Mouse (Mus musculus): ENCODE data around the gene Sparcl1. TPM values are rescaled to one million over a fixed set of nuclear protein-coding genes. Genes with fewer than 3 reads are reported as not detected.

Gene Sparcl1
- polyA plus RNA-seq, 2 experiments: 63.9 to 68.4 TPM

DNA sequence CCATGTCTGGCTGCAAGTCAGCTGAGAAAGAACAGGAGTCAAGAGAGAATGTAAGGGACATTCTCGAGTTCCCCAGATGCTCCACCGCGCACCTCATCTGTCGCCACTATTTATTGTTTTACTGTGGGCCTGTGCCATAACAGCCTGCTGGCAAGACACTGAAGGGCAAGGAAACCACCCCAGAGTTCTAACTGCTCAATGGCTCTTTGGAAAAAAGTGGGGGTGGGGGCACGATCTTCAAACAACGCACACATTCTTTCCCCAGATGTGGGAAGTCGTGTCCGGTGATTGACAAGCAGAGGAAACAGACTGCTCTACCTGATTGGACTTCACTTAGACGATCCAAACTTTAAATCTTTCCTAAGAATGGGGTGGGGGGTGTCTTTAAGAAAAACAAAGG is 1.5 kb downstream of the Sparcl1 start:
- peaks cover 62% of the 10 kb centered on the region for H3K4me1 ChIP-seq (ENCODE audit: control insufficient read depth, insufficient read depth, low read length)
- H3K4me3 ChIP-seq (replicated peaks; ENCODE audit: low read length): peak overlapping the region; percentile 15; the same call in 1 of the 2 replicates
- peak overlapping the region; percentile 52; the same call in 1 of the 2 replicates for H3K27ac ChIP-seq (replicated peaks; ENCODE audit: low read depth, low read length)
- H3K36me3 ChIP-seq (ENCODE audit: control insufficient read depth, insufficient read depth, low read length): no peaks in the 10 kb centered on the region
- no peaks in the 10 kb centered on the region for H3K9me3 ChIP-seq (ENCODE audit: control insufficient read depth, low read length)
- no peak for TF ChIP-seq POLR2A (IDR thresholded peaks at IDR 0.05; ENCODE audit: borderline replicate concordance, extremely low read depth, insufficient read depth, insufficient read length)
- no peaks in the 10 kb centered on the region for H3K27me3 ChIP-seq (ENCODE audit: control insufficient read depth, insufficient read depth, low read length)
- no peak overlapping the region for H3K9ac ChIP-seq (ENCODE audit: low read depth, low read length, severe bottlenecking)
- H3K4me2 ChIP-seq (replicated peaks; ENCODE audit: low read depth, low read length, severe bottlenecking): peak overlapping the region; percentile 34
- no peak for ATAC-seq (ENCODE audit: low FRiP score, low read depth)
- 4% methylated on average over 9 of the region's 9 CpGs for WGBS
- DNase-seq (ENCODE audit: low spot score): peak; percentile 43

DNA sequence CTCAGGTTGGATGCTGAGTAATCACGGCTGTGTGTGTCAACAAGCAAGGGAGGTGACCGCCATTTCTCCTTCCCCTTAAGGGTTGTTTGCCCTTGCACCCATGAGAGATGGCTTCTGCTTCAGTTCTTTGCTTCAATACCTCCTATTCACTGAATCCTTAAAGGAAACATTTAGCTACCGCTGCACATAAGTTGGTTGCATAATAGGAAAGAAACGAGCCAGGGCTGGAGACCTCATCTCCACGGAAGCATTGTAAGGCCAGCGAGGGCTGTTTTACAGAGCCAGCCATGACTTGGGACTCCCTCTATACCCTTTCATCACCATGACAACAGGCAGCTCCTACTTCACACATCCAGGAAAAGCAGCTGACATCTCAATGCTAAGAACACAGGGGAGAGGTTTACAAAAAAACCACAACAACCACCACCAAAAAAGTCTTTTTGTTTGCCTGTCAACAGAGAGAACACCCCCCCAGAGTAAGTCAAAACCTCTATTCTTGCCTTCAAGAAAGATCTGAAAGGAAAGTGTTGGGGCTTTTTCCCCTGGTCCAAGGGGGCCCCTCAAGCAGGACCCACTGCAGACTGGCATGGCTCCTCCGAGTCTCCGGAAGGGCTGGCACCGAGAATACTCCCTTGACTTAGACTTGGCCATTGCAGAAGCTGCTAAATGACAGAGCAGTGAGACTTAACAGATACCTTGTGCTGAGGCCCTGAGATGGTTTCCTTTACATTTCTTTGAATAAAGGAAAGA is 3.2 kb downstream of the Sparcl1 start:
- no peak overlapping the region for H3K4me2 ChIP-seq (replicated peaks; ENCODE audit: low read depth, low read length, severe bottlenecking)
- no peaks in the 10 kb centered on the region for H3K27me3 ChIP-seq (ENCODE audit: control insufficient read depth, insufficient read depth, low read length)
- H3K4me3 ChIP-seq (replicated peaks; ENCODE audit: low read length): no peak overlapping the region
- no peaks in the 10 kb centered on the region for H3K36me3 ChIP-seq (ENCODE audit: control insufficient read depth, insufficient read depth, low read length)
- H3K9me3 ChIP-seq (ENCODE audit: control insufficient read depth, low read length): no peaks in the 10 kb centered on the region
- no peak for ATAC-seq (ENCODE audit: low FRiP score, low read depth)
- no peak overlapping the region for H3K9ac ChIP-seq (ENCODE audit: low read depth, low read length, severe bottlenecking)
- TF ChIP-seq POLR2A (IDR thresholded peaks at IDR 0.05; ENCODE audit: borderline replicate concordance, extremely low read depth, insufficient read depth, insufficient read length): no peak
- peaks cover 62% of the 10 kb centered on the region for H3K4me1 ChIP-seq (ENCODE audit: control insufficient read depth, insufficient read depth, low read length)
- DNase-seq (ENCODE audit: low spot score): no peak
- 49% methylated on average over 9 of the region's 9 CpGs for WGBS
- H3K27ac ChIP-seq (replicated peaks; ENCODE audit: low read depth, low read length): no peak overlapping the region

DNA sequence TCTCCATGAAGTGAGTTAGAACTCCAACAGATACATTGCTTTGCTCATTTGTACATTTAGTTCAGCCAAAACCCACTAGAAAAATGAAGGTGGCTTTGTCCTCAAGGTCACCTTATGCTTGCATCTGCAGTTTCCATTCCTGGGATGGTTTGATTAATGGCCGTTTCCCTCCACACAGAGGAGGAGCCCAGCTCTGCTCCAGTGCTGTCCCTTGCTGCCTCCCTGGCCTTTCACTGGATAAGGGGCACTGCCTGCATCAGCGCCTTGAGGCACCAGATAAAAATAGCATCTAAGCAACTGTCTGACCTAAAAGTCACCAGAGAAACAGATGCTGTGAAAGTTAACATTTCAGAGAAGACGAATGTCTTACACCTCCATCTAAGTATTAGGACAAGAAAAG is 4.0 kb downstream of the Sparcl1 start:
- WGBS: 46% methylated on average over 3 of the region's 3 CpGs
- TF ChIP-seq POLR2A (IDR thresholded peaks at IDR 0.05; ENCODE audit: borderline replicate concordance, extremely low read depth, insufficient read depth, insufficient read length): no peak
- DNase-seq (ENCODE audit: low spot score): no peak
- Histone ChIP-seq H3K27me3 (ENCODE audit: control insufficient read depth, insufficient read depth, low read length) (no peaks in the 10 kb centered on the region), H3K9ac (ENCODE audit: low read depth, low read length, severe bottlenecking) (no peak overlapping the region), H3K36me3 (ENCODE audit: control insufficient read depth, insufficient read depth, low read length) (no peaks in the 10 kb centered on the region), H3K4me1 (ENCODE audit: control insufficient read depth, insufficient read depth, low read length) (peaks cover 62% of the 10 kb centered on the region), H3K4me3 (replicated peaks; ENCODE audit: low read length) (no peak overlapping the region), H3K4me2 (replicated peaks; ENCODE audit: low read depth, low read length, severe bottlenecking) (peak overlapping the region; percentile 36; the same call in 1 of the 2 replicates), H3K27ac (replicated peaks; ENCODE audit: low read depth, low read length) (no peak overlapping the region), H3K9me3 (ENCODE audit: control insufficient read depth, low read length) (no peaks in the 10 kb centered on the region)
- ATAC-seq (ENCODE audit: low FRiP score, low read depth): no peak

DNA sequence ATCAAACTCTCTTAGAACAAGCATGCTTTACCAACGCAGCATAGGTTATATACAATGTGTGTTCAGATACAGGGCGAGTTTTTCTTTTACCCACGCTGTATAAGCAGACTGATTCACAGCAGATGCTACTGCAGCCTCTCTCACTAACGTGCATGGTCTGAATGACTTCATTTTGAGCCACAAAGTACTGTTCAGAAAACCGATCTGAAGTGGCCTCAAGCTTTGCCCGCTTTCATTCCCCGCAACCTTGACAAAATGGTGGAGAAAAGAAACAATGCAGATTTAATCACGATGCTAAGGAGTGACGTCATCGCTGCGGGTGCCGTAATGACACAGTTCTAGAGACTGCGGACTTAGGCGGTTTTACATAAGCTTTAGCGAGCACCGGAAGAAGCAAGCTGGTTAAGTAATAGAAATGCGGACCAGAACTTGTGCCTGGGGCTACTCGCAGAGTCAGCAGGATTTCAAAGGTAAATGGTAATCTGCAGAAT is 4.6 kb downstream of the Sparcl1 start:
- peak overlapping the region; percentile 36 for H3K4me2 ChIP-seq (replicated peaks; ENCODE audit: low read depth, low read length, severe bottlenecking)
- ATAC-seq (ENCODE audit: low FRiP score, low read depth) (peak; percentile 34; the same call in 1 of the 2 replicates), DNase-seq (ENCODE audit: low spot score) (peak; percentile 61)
- peak overlapping the region; percentile 43; the same call in 1 of the 2 replicates for H3K27ac ChIP-seq (replicated peaks; ENCODE audit: low read depth, low read length)
- H3K9ac ChIP-seq (ENCODE audit: low read depth, low read length, severe bottlenecking): 0 out of 2 replicates have a peak overlapping the region, but pooled peaks have one; percentile 3
- no peak for TF ChIP-seq POLR2A (IDR thresholded peaks at IDR 0.05; ENCODE audit: borderline replicate concordance, extremely low read depth, insufficient read depth, insufficient read length)
- H3K36me3 ChIP-seq (ENCODE audit: control insufficient read depth, insufficient read depth, low read length): no peaks in the 10 kb centered on the region
- WGBS: 13% methylated on average over 18 of the region's 18 CpGs
- H3K4me3 ChIP-seq (replicated peaks; ENCODE audit: low read length): peak overlapping the region; percentile 19
- no peaks in the 10 kb centered on the region for H3K9me3 ChIP-seq (ENCODE audit: control insufficient read depth, low read length)
- H3K4me1 ChIP-seq (ENCODE audit: control insufficient read depth, insufficient read depth, low read length): peaks cover 59% of the 10 kb centered on the region
- no peaks in the 10 kb centered on the region for H3K27me3 ChIP-seq (ENCODE audit: control insufficient read depth, insufficient read depth, low read length)

DNA sequence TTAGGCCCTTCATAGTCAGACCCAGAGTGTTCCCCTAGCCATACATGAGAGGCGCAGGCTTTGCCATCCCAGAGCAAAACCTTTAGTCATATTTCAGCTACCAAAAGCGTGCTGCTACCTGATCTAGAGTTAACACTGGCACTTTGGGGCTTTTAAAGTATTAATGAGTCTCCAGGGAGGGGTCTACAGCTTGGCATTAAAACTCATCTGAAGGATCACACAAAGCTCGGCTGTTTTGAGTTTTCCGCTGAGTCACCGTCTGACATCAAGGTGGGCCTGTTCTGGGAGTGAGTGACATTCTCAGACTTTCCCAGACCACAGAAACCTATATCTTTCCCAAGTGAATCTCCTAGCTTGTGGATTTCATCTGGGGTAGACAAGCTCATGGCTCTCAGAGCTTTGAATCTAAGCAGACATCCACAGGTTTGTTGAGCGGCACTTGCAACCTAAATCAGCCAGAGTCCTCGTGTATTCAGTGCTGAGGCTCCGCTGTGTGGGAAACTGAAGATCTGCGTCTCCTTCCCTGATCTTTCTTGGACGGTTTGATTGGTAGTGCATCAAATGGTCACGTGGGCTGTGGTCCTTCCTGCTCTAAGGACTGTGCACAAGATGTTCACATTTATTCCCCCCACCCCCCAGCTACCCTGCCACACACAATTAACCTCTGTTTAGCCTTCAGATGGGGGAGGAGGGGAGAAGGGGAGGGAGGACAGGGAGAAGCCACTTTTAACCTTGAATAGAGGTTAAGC is 5.2 kb downstream of the Sparcl1 start:
- Histone ChIP-seq H3K4me3 (replicated peaks; ENCODE audit: low read length) (peak overlapping the region; percentile 19), H3K4me2 (replicated peaks; ENCODE audit: low read depth, low read length, severe bottlenecking) (peak overlapping the region; percentile 36), H3K27ac (replicated peaks; ENCODE audit: low read depth, low read length) (peak overlapping the region; percentile 43; the same call in 1 of the 2 replicates), H3K36me3 (ENCODE audit: control insufficient read depth, insufficient read depth, low read length) (no peaks in the 10 kb centered on the region), H3K9me3 (ENCODE audit: control insufficient read depth, low read length) (no peaks in the 10 kb centered on the region), H3K4me1 (ENCODE audit: control insufficient read depth, insufficient read depth, low read length) (peaks cover 52% of the 10 kb centered on the region), H3K9ac (ENCODE audit: low read depth, low read length, severe bottlenecking) (0 out of 2 replicates have a peak overlapping the region, but pooled peaks have one; percentile 3), H3K27me3 (ENCODE audit: control insufficient read depth, insufficient read depth, low read length) (no peaks in the 10 kb centered on the region)
- no peak for TF ChIP-seq POLR2A (IDR thresholded peaks at IDR 0.05; ENCODE audit: borderline replicate concordance, extremely low read depth, insufficient read depth, insufficient read length)
- WGBS: 34% methylated on average over 11 of the region's 11 CpGs
- ATAC-seq (ENCODE audit: low FRiP score, low read depth) (peak; percentile 20; the same call in 1 of the 2 replicates), DNase-seq (ENCODE audit: low spot score) (peak; percentile 46)

All from limb, embryonic 14.5 days (tissue).